Mouse (Mus musculus): Measurements from ENCODE around the gene Fbxw19. TPM values are rescaled to one million over a fixed set of nuclear protein-coding genes. Genes with fewer than 3 reads are reported as not detected.
"Not testable (repeated sequence)": the region's sequence is repeated elsewhere in the genome, so short reads cannot be mapped to it uniquely, and the experiment has no call there.

The Fbxw19 gene
- total RNA-seq (2014; fragmentation: Nextera tagmentation) (not detected in 2 replicates), total RNA-seq (2017) (not detected in 2 replicates)

- not testable (repeated sequence) for ATAC-seq (replicated peaks; ENCODE audit: poor library complexity, severe bottlenecking)
Measured at GRCm38 (mm10) chr9:109495775-109496174, at the start of gene Fbxw19. TSS of gene Fbxw19 (minus strand) at chr9:109495875.

GRCm38 (mm10) chr9:109523385-109524064 lies 27.9 kb upstream of the Fbxw19 start:
- no peak for ATAC-seq (replicated peaks; ENCODE audit: poor library complexity, severe bottlenecking)

GRCm38 (mm10) chr9:109449040-109449439 lies 46.6 kb downstream of the Fbxw19 start, which contains the start of gene Fbxw16:
TSS of gene Fbxw16 (minus strand) at chr9:109449140.
- no peak for ATAC-seq (replicated peaks; ENCODE audit: poor library complexity, severe bottlenecking)

GRCm38 (mm10) chr9:109432956-109433355 lies 62.7 kb downstream of the Fbxw19 start:
- ATAC-seq (replicated peaks; ENCODE audit: poor library complexity, severe bottlenecking), result no peak

Other genes starting within 250 kb of the Fbxw19 start
- gene Fbxw14, start 208.2 kb downstream of the Fbxw19 start, total RNA-seq (2014; fragmentation: Nextera tagmentation), result not detected in 2 replicates
- not detected in 2 replicates for gene Fbxw14, start 208.2 kb downstream of the Fbxw19 start, total RNA-seq (2017)
- gene Fbxw28, start 156.2 kb downstream of the Fbxw19 start, total RNA-seq (2014; fragmentation: Nextera tagmentation), result not detected in 2 replicates
- gene Fbxw28, start 156.2 kb downstream of the Fbxw19 start, total RNA-seq (2017), result not detected in 2 replicates
- gene Fbxw22, start 91.6 kb downstream of the Fbxw19 start, total RNA-seq (2014; fragmentation: Nextera tagmentation), result not detected in 2 replicates
- not detected in 2 replicates for gene Fbxw22, start 91.6 kb downstream of the Fbxw19 start, total RNA-seq (2017)
- gene Fbxw16, start 46.7 kb downstream of the Fbxw19 start, total RNA-seq (2014; fragmentation: Nextera tagmentation), result not detected in 2 replicates
- gene Fbxw16, start 46.7 kb downstream of the Fbxw19 start, total RNA-seq (2017), result not detected in 2 replicates
- not detected in 2 replicates for gene Fbxw15, start 72.4 kb upstream of the Fbxw19 start, total RNA-seq (2014; fragmentation: Nextera tagmentation)
- gene Fbxw15, start 72.4 kb upstream of the Fbxw19 start, total RNA-seq (2017), result not detected in 2 replicates
- not detected in 2 replicates for gene Fbxw24, start 130.2 kb upstream of the Fbxw19 start, total RNA-seq (2014; fragmentation: Nextera tagmentation)
- gene Fbxw24, start 130.2 kb upstream of the Fbxw19 start, total RNA-seq (2017), result not detected in 2 replicates
- gene Fbxw25, start 168.8 kb upstream of the Fbxw19 start, total RNA-seq (2014; fragmentation: Nextera tagmentation), result not detected in 2 replicates
- gene Fbxw25, start 168.8 kb upstream of the Fbxw19 start, total RNA-seq (2017), result not detected in 2 replicates
- not detected in 2 replicates for gene Fbxw18, start 206.8 kb upstream of the Fbxw19 start, total RNA-seq (2014; fragmentation: Nextera tagmentation)
- not detected in 2 replicates for gene Fbxw18, start 206.8 kb upstream of the Fbxw19 start, total RNA-seq (2017)

Data from granulocyte monocyte progenitor cell, adult 5-6 weeks (primary cell).